Mouse (Mus musculus) heart, adult 2 months (tissue): Measurements from ENCODE around the gene Togaram2. TPM values are rescaled to one million over a fixed set of nuclear protein-coding genes. Genes with fewer than 3 reads are reported as not detected.

Experiments
- DNase-seq, 2 experiments: peaks; one replicate each; pipeline ENCODE4 v3.0.0; 2021
- H3K27ac ChIP-seq: fragments of 200-600 bp; 2 replicates; pipeline ENCODE4 v1.8.1; 2022
- H3K27me3 ChIP-seq: fragments of 200-500 bp; 2 replicates; pipeline ENCODE4 v1.6.1; 2012; ENCODE audit warnings: mild to moderate bottlenecking, low read length, inconsistent platforms, mixed read lengths; ENCODE audit not compliant: control insufficient read depth, insufficient read depth
- H3K36me3 ChIP-seq: fragments of 200-500 bp; 2 replicates; pipeline ENCODE4 v1.6.1; 2012; ENCODE audit warnings: low read length, inconsistent platforms; ENCODE audit not compliant: control insufficient read depth, insufficient read depth
- H3K4me1 ChIP-seq: fragments of 200-500 bp; 2 replicates; pipeline ENCODE4 v1.6.1; 2011; ENCODE audit warnings: low read length; ENCODE audit not compliant: control insufficient read depth, insufficient read depth
- H3K4me3 ChIP-seq: fragments of 200-600 bp; 2 replicates; pipeline ENCODE4 v1.8.1; 2022
- H3K79me2 ChIP-seq: fragments of 200-500 bp; replicated peaks from 2 replicates; pipeline ENCODE4 v1.6.1; 2012; ENCODE audit warnings: mild to moderate bottlenecking, inconsistent platforms, low read length, moderate library complexity, mixed read lengths; ENCODE audit not compliant: control insufficient read depth, insufficient read depth
- H3K9ac ChIP-seq: fragments of 200-500 bp; 2 replicates; pipeline ENCODE4 v1.6.1; 2012; ENCODE audit warnings: low read depth, mild to moderate bottlenecking, control low read depth, inconsistent platforms, low read length, mixed read lengths
- CTCF ChIP-seq: fragments of 200-600 bp; IDR thresholded peaks from 2 replicates; pipeline ENCODE4 v1.8.1; 2022; ENCODE audit warnings: antibody characterized with exemption, mild to moderate bottlenecking, moderate library complexity
- EP300 ChIP-seq: fragments of 200-500 bp; IDR thresholded peaks from 2 replicates; pipeline ENCODE4 v1.6.1; 2011; ENCODE audit warnings: low read depth, low read length, control low read depth; ENCODE audit not compliant: insufficient read depth
- POLR2A ChIP-seq: fragments of 200-500 bp; IDR thresholded peaks from 2 replicates; pipeline ENCODE4 v1.6.1; 2011; ENCODE audit warnings: mild to moderate bottlenecking, low read depth, low read length, control low read depth; ENCODE audit not compliant: insufficient read depth
- WGBS: fragments of 180-500 bp; shearing (Covaris S2); methylation state at CpG from one replicate; pipeline ENCODE4 v1.1.7; 2018; 5-methylcytosine and 5-hydroxymethylcytosine counted together
- intact Hi-C: fragments of 180-260 bp; cut with DNase I; formaldehyde crosslinking; loops from one replicate; pipeline ENCODE4 v1.15.1; 2025
- polyA plus RNA-seq: library from polyadenylated mRNA; depleted of rRNA; stranded (reverse); fragments of >200 nt; gene quantifications from 2 replicates; pipeline ENCODE4 v1.2.3, GENCODE M21; 2012
- total RNA-seq, 2 experiments: library from RNA; stranded (reverse); gene quantifications; 2 replicates each; pipeline ENCODE4 v1.2.3; 2021

Togaram2 gene
- total and polyA plus RNA-seq, 3 experiments = 5.4 to 5.9 (median 5.5) TPM

GRCm38 (mm10) chr17:71720434-71720833 lies 47.4 kb downstream of the Togaram2 start:
- peak overlapping the region; percentile 89 for H3K27ac ChIP-seq

DNA sequence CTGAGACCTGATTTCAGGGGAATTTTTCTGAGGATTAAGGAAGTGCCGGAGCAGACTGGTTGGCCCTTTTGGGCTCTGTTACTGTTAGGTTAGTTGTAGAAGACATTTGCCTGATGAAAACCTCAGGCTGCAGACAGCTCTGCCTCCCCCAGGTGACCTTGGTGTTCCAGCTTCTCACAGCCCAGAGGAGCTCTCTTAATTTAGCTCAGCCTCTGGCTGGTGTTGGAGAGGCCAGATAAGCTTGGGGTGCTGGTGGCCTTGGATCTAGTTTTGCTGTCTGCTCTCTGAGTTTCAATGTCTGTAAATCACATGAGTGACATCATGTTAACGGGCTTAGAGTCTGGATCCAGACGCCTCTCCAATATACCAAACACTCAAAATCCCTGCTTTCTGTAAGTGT lies 48.0 kb downstream of the Togaram2 start:
- intact Hi-C loops = loop anchor here (1.0 kb wide), 1 partner anchor 25 kb away; no protein-coding TSS in a partner anchor
- 34% methylated on average over 3 of the region's 3 CpGs for WGBS
- no peaks in the 10 kb centered on the region for H3K79me2 ChIP-seq
- no peak overlapping the region for H3K9ac ChIP-seq
- no peaks in the 10 kb centered on the region for H3K27me3 ChIP-seq
- no peaks in the 10 kb centered on the region; the same call in 1 of the 2 replicates for H3K36me3 ChIP-seq
- no peak overlapping the region for H3K4me3 ChIP-seq
- H3K4me1 ChIP-seq = peaks cover 7% of the 10 kb centered on the region; the same call in 1 of the 2 replicates
- H3K27ac ChIP-seq = peak overlapping the region; percentile 89
- peak in 1 of 2 experiments; percentile 65 for DNase-seq
- TF ChIP-seq POLR2A = no peak
- TF ChIP-seq EP300 = peak; percentile 79
- peak; percentile 26; the same call in 1 of the 2 replicates for TF ChIP-seq CTCF

More at GRCm38 (mm10) chr17:71720434-71720833, 47.4 kb downstream of the Togaram2 start:
- DNase-seq = no peak
- no peak overlapping the region for H3K9ac ChIP-seq
- intact Hi-C loops = no loop called here
- no peak for TF ChIP-seq CTCF
- TF ChIP-seq EP300 = no peak
- TF ChIP-seq POLR2A = no peak
- H3K79me2 ChIP-seq = no peaks in the 10 kb centered on the region
- H3K4me1 ChIP-seq = peaks cover 7% of the 10 kb centered on the region; the same call in 1 of the 2 replicates
- no peaks in the 10 kb centered on the region; the same call in 1 of the 2 replicates for H3K36me3 ChIP-seq
- no peak overlapping the region for H3K4me3 ChIP-seq
- H3K27me3 ChIP-seq = no peaks in the 10 kb centered on the region

DNA sequence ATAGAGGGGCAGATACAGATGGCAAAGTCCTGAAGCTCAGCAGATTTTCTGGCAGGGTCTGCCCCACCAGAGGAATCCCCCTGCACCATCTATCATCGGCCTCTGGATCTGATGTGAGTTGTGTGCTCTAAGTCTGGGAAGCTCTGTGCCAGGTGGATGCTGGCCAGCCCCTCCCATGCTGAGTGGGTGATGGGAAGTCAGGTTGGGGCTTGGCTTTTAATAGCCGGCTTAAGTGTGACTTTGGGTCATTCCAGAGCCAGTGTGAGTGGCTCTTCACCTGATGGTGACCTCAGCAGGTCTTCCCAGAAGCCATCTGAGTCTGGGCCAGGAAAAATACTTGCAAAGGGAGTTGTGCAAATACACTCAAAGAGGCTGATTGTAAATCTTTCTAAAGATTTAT lies 57.6 kb downstream of the Togaram2 start:
- Histone ChIP-seq H3K4me1 (peaks cover 1% of the 10 kb centered on the region; the same call in 1 of the 2 replicates), H3K36me3 (no peaks in the 10 kb centered on the region), H3K79me2 (no peaks in the 10 kb centered on the region), H3K27ac (peak overlapping the region; percentile 74), H3K27me3 (no peaks in the 10 kb centered on the region), H3K9ac (no peak overlapping the region), H3K4me3 (no peak overlapping the region)
- WGBS = 30% methylated on average over 2 of the region's 2 CpGs
- TF ChIP-seq POLR2A (no peak), CTCF (no peak), EP300 (peak; percentile 94)
- DNase-seq = peak; percentile 69 to 81
- intact Hi-C loops = no loop called here

DNA sequence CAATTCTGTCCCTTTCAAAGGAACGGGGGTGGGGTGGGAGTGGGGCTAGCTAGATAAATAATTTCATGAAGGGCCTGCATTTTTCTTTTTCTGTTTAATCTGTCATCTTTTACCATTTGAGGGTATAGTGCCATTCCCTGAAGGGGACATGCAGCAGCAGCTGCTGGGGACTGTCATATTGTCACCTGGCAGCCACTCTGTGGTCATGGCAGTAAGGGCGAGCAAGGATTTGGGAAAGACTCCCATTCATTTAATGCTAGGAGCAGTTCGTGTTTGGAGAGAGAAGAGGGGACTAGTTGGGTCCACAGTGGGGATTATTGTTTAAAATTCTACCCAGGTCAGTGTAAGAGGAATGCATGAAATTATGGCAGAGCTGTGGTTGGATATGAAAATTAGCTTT lies 63.4 kb downstream of the Togaram2 start:
- H3K4me3 ChIP-seq = no peak overlapping the region
- peaks cover 1% of the 10 kb centered on the region; the same call in 1 of the 2 replicates for H3K4me1 ChIP-seq
- H3K9ac ChIP-seq = no peak overlapping the region
- TF ChIP-seq POLR2A (no peak), CTCF (no peak), EP300 (no peak)
- intact Hi-C loops = no loop called here
- H3K27ac ChIP-seq = peak overlapping the region; percentile 21; the same call in 1 of the 2 replicates
- no peak for DNase-seq
- H3K36me3 ChIP-seq = no peaks in the 10 kb centered on the region
- 38% methylated on average over 3 of the region's 3 CpGs for WGBS
- no peaks in the 10 kb centered on the region for H3K27me3 ChIP-seq
- no peaks in the 10 kb centered on the region for H3K79me2 ChIP-seq

- Histone ChIP-seq H3K36me3 (no peaks in the 10 kb centered on the region), H3K4me3 (no peak overlapping the region), H3K9ac (no peak overlapping the region), H3K79me2 (no peaks in the 10 kb centered on the region), H3K27me3 (no peaks in the 10 kb centered on the region), H3K4me1 (no peaks in the 10 kb centered on the region; the same call in 1 of the 2 replicates), H3K27ac (no peak overlapping the region)
- TF ChIP-seq CTCF = no peak
- TF ChIP-seq EP300 = no peak
- TF ChIP-seq POLR2A = no peak
- WGBS = 90% methylated on average over 3 of the region's 3 CpGs
- intact Hi-C loops = no loop called here
- DNase-seq = no peak
Observed at GRCm38 (mm10) chr17:71742156-71742555, 69.1 kb downstream of the Togaram2 start.

DNA sequence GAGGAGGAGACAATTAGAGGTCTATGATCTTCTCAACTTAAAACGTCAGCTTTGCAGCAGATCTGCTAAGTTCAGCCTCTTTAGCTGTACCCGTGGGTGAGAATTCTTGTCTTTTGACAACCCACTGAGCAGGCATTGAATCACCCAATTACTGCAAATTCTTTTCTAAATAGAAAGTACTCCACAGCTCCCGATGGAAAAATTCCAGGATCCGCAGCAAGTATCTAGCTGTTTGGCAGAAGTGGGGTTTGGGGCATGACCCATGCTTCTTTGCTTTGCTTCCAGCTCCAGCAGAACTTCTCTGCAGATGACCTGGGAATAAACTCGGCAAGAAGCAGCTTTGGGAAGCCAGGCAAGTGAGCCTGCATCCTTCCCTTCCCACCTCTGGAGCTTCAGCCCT lies 69.9 kb downstream of the Togaram2 start:
- Histone ChIP-seq H3K79me2 (no peaks in the 10 kb centered on the region), H3K36me3 (no peaks in the 10 kb centered on the region), H3K27ac (no peak overlapping the region), H3K4me1 (no peaks in the 10 kb centered on the region; the same call in 1 of the 2 replicates), H3K4me3 (no peak overlapping the region), H3K9ac (no peak overlapping the region), H3K27me3 (no peaks in the 10 kb centered on the region)
- TF ChIP-seq CTCF = no peak
- no peak for TF ChIP-seq POLR2A
- TF ChIP-seq EP300 = no peak
- intact Hi-C loops = no loop called here
- no peak for DNase-seq
- 29% methylated on average over 5 of the region's 5 CpGs for WGBS
